Mouse (Mus musculus): Measurements from ENCODE around the gene Mios.

Mios gene

GRCm38 (mm10) chr6:8209047-8209865, at the start of gene Mios:
TSS of gene Mios (plus strand) at chr6:8209222.
- peak; percentile 87 to 91 for DNase-seq

GRCm38 (mm10) chr6:8160001-8160400, 49.0 kb upstream of the Mios start:
- no peak for DNase-seq

- DNase-seq: no peak
Observed at GRCm38 (mm10) chr6:8164741-8165140, 44.3 kb upstream of the Mios start.

GRCm38 (mm10) chr6:8172101-8172500, 36.9 kb upstream of the Mios start:
- DNase-seq: no peak

- no peak for DNase-seq
Observed at GRCm38 (mm10) chr6:8174062-8174461, 35.0 kb upstream of the Mios start.

GRCm38 (mm10) chr6:8175346-8175745, 33.7 kb upstream of the Mios start:
- DNase-seq: no peak

- no peak for DNase-seq
Observed at GRCm38 (mm10) chr6:8176116-8176515, 32.9 kb upstream of the Mios start.

GRCm38 (mm10) chr6:8178397-8178941, 30.6 kb upstream of the Mios start:
- DNase-seq: no peak

- DNase-seq: no peak
Observed at GRCm38 (mm10) chr6:8188599-8189233, 20.3 kb upstream of the Mios start.

- no peak for DNase-seq
Observed at GRCm38 (mm10) chr6:8189917-8190316, 19.1 kb upstream of the Mios start.

- DNase-seq: no peak
Observed at GRCm38 (mm10) chr6:8192517-8192916, 16.5 kb upstream of the Mios start, which contains the start of gene Col28a1. TSS of gene Col28a1 (minus strand) at chr6:8192617.

- no peak for DNase-seq
Observed at GRCm38 (mm10) chr6:8209866-8210186, 804 bp downstream of the Mios start.

- no peak for DNase-seq
Observed at GRCm38 (mm10) chr6:8210661-8211060, 1.6 kb downstream of the Mios start.

- no peak for DNase-seq
Observed at GRCm38 (mm10) chr6:8227035-8227434, 18.0 kb downstream of the Mios start.

GRCm38 (mm10) chr6:8228596-8228995, 19.6 kb downstream of the Mios start:
- no peak for DNase-seq

GRCm38 (mm10) chr6:8258316-8258715, 49.3 kb downstream of the Mios start:
- no peak for DNase-seq

GRCm38 (mm10) chr6:8259004-8259666, 50.1 kb downstream of the Mios start, which contains the start of the genes Rpa3, Umad1 and Gm45062:
TSS of gene Rpa3 (minus strand) at chr6:8259173.
TSS of gene Umad1 (plus strand) at chr6:8259288.
TSS of gene Gm45062 (plus strand) at chr6:8259450.
- DNase-seq: peak; percentile 93 to 96

- no peak for DNase-seq
Observed at GRCm38 (mm10) chr6:8259667-8260044, 50.6 kb downstream of the Mios start.

- no peak for DNase-seq
Observed at GRCm38 (mm10) chr6:8271047-8271446, 62.0 kb downstream of the Mios start.

- peak; percentile 51 to 57 for DNase-seq
Observed at GRCm38 (mm10) chr6:8274387-8275054, 65.5 kb downstream of the Mios start.

- DNase-seq: peak; percentile 83 to 87
Observed at GRCm38 (mm10) chr6:8275098-8275497, 66.1 kb downstream of the Mios start.

GRCm38 (mm10) chr6:8276431-8276830, 67.4 kb downstream of the Mios start:
- DNase-seq: no peak
